Mouse (Mus musculus): Measurements from ENCODE around the gene Phactr2. TPM values are rescaled to one million over a fixed set of nuclear protein-coding genes. Genes with fewer than 3 reads are reported as not detected.

Gene Phactr2
- polyA plus RNA-seq, 1 experiment: 6.6 TPM

- Histone ChIP-seq H3K27ac (ENCODE audit: insufficient read depth, low read length) (no peak within 1 kb of the TSS), H3K36me3 (ENCODE audit: control insufficient read depth, insufficient read depth, low read length, poor library complexity, severe bottlenecking) (peaks cover 22% of the 10 kb centered on the region), H3K27me3 (ENCODE audit: control insufficient read depth, insufficient read depth, low read length, poor library complexity, severe bottlenecking) (no peaks in the 10 kb centered on the region), H3K4me1 (ENCODE audit: control insufficient read depth, insufficient read depth, low read length) (no peaks in the 10 kb centered on the region), H3K9me3 (replicated peaks; ENCODE audit: control insufficient read depth, insufficient read depth, low read length, poor library complexity, severe bottlenecking) (no peaks in the 10 kb centered on the region), H3K9ac (ENCODE audit: low read depth, poor library complexity, severe bottlenecking) (peak within 1 kb of the TSS; percentile 91), H3K4me3 (ENCODE audit: low read depth, low read length) (peak within 1 kb of the TSS; percentile 72)
- no peak for TF ChIP-seq POLR2A (IDR thresholded peaks at IDR 0.05; ENCODE audit: insufficient read depth, low read length)
- no peak for TF ChIP-seq EP300 (IDR thresholded peaks at IDR 0.05; ENCODE audit: insufficient read depth, low read depth, low read length)
- TF ChIP-seq CTCF (IDR thresholded peaks at IDR 0.05; ENCODE audit: low read depth, low read length): no peak
These were observed 281.4 kb downstream of the Phactr2 start, which contains the start of gene Ltv1 for GRCm38 (mm10) chr10:13192731-13193351. Gene Ltv1 (minus strand): TSS chr10:13193168.

GRCm38 (mm10) chr10:13189881-13190280 lies 284.3 kb downstream of the Phactr2 start:
- Histone ChIP-seq H3K9ac (ENCODE audit: low read depth, poor library complexity, severe bottlenecking) (no peak overlapping the region), H3K27ac (ENCODE audit: insufficient read depth, low read length) (no peak overlapping the region), H3K27me3 (ENCODE audit: control insufficient read depth, insufficient read depth, low read length, poor library complexity, severe bottlenecking) (no peaks in the 10 kb centered on the region), H3K9me3 (replicated peaks; ENCODE audit: control insufficient read depth, insufficient read depth, low read length, poor library complexity, severe bottlenecking) (no peaks in the 10 kb centered on the region), H3K4me1 (ENCODE audit: control insufficient read depth, insufficient read depth, low read length) (no peaks in the 10 kb centered on the region), H3K4me3 (ENCODE audit: low read depth, low read length) (no peak overlapping the region), H3K36me3 (ENCODE audit: control insufficient read depth, insufficient read depth, low read length, poor library complexity, severe bottlenecking) (peaks cover 42% of the 10 kb centered on the region)
- TF ChIP-seq POLR2A (IDR thresholded peaks at IDR 0.05; ENCODE audit: insufficient read depth, low read length) (no peak), EP300 (IDR thresholded peaks at IDR 0.05; ENCODE audit: insufficient read depth, low read depth, low read length) (no peak), CTCF (IDR thresholded peaks at IDR 0.05; ENCODE audit: low read depth, low read length) (no peak)

- Histone ChIP-seq H3K4me1 (ENCODE audit: control insufficient read depth, insufficient read depth, low read length) (no peaks in the 10 kb centered on the region), H3K27ac (ENCODE audit: insufficient read depth, low read length) (no peak overlapping the region), H3K36me3 (ENCODE audit: control insufficient read depth, insufficient read depth, low read length, poor library complexity, severe bottlenecking) (peaks cover 54% of the 10 kb centered on the region), H3K9ac (ENCODE audit: low read depth, poor library complexity, severe bottlenecking) (no peak overlapping the region), H3K27me3 (ENCODE audit: control insufficient read depth, insufficient read depth, low read length, poor library complexity, severe bottlenecking) (no peaks in the 10 kb centered on the region), H3K4me3 (ENCODE audit: low read depth, low read length) (no peak overlapping the region), H3K9me3 (replicated peaks; ENCODE audit: control insufficient read depth, insufficient read depth, low read length, poor library complexity, severe bottlenecking) (no peaks in the 10 kb centered on the region)
- TF ChIP-seq POLR2A (IDR thresholded peaks at IDR 0.05; ENCODE audit: insufficient read depth, low read length): no peak
- TF ChIP-seq EP300 (IDR thresholded peaks at IDR 0.05; ENCODE audit: insufficient read depth, low read depth, low read length): no peak
- TF ChIP-seq CTCF (IDR thresholded peaks at IDR 0.05; ENCODE audit: low read depth, low read length): no peak
These were observed 287.5 kb downstream of the Phactr2 start for GRCm38 (mm10) chr10:13186754-13187153.

GRCm38 (mm10) chr10:13184170-13184766 lies 289.9 kb downstream of the Phactr2 start:
- no peak overlapping the region for H3K4me3 ChIP-seq (ENCODE audit: low read depth, low read length)
- TF ChIP-seq CTCF (IDR thresholded peaks at IDR 0.05; ENCODE audit: low read depth, low read length): no peak
- TF ChIP-seq EP300 (IDR thresholded peaks at IDR 0.05; ENCODE audit: insufficient read depth, low read depth, low read length): no peak
- no peak for TF ChIP-seq POLR2A (IDR thresholded peaks at IDR 0.05; ENCODE audit: insufficient read depth, low read length)
- H3K9ac ChIP-seq (ENCODE audit: low read depth, poor library complexity, severe bottlenecking): no peak overlapping the region
- H3K9me3 ChIP-seq (replicated peaks; ENCODE audit: control insufficient read depth, insufficient read depth, low read length, poor library complexity, severe bottlenecking): no peaks in the 10 kb centered on the region
- no peaks in the 10 kb centered on the region for H3K27me3 ChIP-seq (ENCODE audit: control insufficient read depth, insufficient read depth, low read length, poor library complexity, severe bottlenecking)
- H3K4me1 ChIP-seq (ENCODE audit: control insufficient read depth, insufficient read depth, low read length): no peaks in the 10 kb centered on the region
- peaks cover 61% of the 10 kb centered on the region for H3K36me3 ChIP-seq (ENCODE audit: control insufficient read depth, insufficient read depth, low read length, poor library complexity, severe bottlenecking)
- H3K27ac ChIP-seq (ENCODE audit: insufficient read depth, low read length): no peak overlapping the region

- Histone ChIP-seq H3K4me1 (ENCODE audit: control insufficient read depth, insufficient read depth, low read length) (no peaks in the 10 kb centered on the region), H3K36me3 (ENCODE audit: control insufficient read depth, insufficient read depth, low read length, poor library complexity, severe bottlenecking) (peaks cover 48% of the 10 kb centered on the region), H3K4me3 (ENCODE audit: low read depth, low read length) (no peak overlapping the region), H3K27me3 (ENCODE audit: control insufficient read depth, insufficient read depth, low read length, poor library complexity, severe bottlenecking) (no peaks in the 10 kb centered on the region), H3K9ac (ENCODE audit: low read depth, poor library complexity, severe bottlenecking) (no peak overlapping the region), H3K9me3 (replicated peaks; ENCODE audit: control insufficient read depth, insufficient read depth, low read length, poor library complexity, severe bottlenecking) (no peaks in the 10 kb centered on the region), H3K27ac (ENCODE audit: insufficient read depth, low read length) (no peak overlapping the region)
- no peak for TF ChIP-seq EP300 (IDR thresholded peaks at IDR 0.05; ENCODE audit: insufficient read depth, low read depth, low read length)
- no peak for TF ChIP-seq POLR2A (IDR thresholded peaks at IDR 0.05; ENCODE audit: insufficient read depth, low read length)
- TF ChIP-seq CTCF (IDR thresholded peaks at IDR 0.05; ENCODE audit: low read depth, low read length): no peak
These were observed 294.0 kb downstream of the Phactr2 start for GRCm38 (mm10) chr10:13180211-13180610.

- TF ChIP-seq POLR2A (IDR thresholded peaks at IDR 0.05; ENCODE audit: insufficient read depth, low read length) (no peak), CTCF (IDR thresholded peaks at IDR 0.05; ENCODE audit: low read depth, low read length) (no peak), EP300 (IDR thresholded peaks at IDR 0.05; ENCODE audit: insufficient read depth, low read depth, low read length) (no peak)
- Histone ChIP-seq H3K27ac (ENCODE audit: insufficient read depth, low read length) (no peak within 1 kb of the TSS), H3K4me1 (ENCODE audit: control insufficient read depth, insufficient read depth, low read length) (no peaks in the 10 kb centered on the region), H3K9ac (ENCODE audit: low read depth, poor library complexity, severe bottlenecking) (no peak within 1 kb of the TSS), H3K9me3 (replicated peaks; ENCODE audit: control insufficient read depth, insufficient read depth, low read length, poor library complexity, severe bottlenecking) (no peaks in the 10 kb centered on the region), H3K4me3 (ENCODE audit: low read depth, low read length) (no peak within 1 kb of the TSS), H3K27me3 (ENCODE audit: control insufficient read depth, insufficient read depth, low read length, poor library complexity, severe bottlenecking) (no peaks in the 10 kb centered on the region), H3K36me3 (ENCODE audit: control insufficient read depth, insufficient read depth, low read length, poor library complexity, severe bottlenecking) (peaks cover 44% of the 10 kb centered on the region)
These were observed 296.1 kb downstream of the Phactr2 start, which contains the start of gene Zc2hc1b for GRCm38 (mm10) chr10:13177973-13178624. Gene Zc2hc1b (minus strand): TSS chr10:13178023.

Data from ES-Bruce4 (cell line).